Mouse (Mus musculus) megakaryocyte, embryonic 14.5 days (primary cell): Measurements from ENCODE around the gene H2-K1.

Experiments
- FLI1 ChIP-seq: IDR thresholded peaks from 2 replicates; pipeline ENCODE4 v1.6.1; 2012; ENCODE audit warnings: low read length, inconsistent platforms, mixed read lengths
- GATA1 ChIP-seq: IDR thresholded peaks from 3 replicates; pipeline ENCODE4 v1.6.1; 2012; ENCODE audit warnings: mixed read lengths, low read length, inconsistent platforms, borderline replicate concordance

DNA sequence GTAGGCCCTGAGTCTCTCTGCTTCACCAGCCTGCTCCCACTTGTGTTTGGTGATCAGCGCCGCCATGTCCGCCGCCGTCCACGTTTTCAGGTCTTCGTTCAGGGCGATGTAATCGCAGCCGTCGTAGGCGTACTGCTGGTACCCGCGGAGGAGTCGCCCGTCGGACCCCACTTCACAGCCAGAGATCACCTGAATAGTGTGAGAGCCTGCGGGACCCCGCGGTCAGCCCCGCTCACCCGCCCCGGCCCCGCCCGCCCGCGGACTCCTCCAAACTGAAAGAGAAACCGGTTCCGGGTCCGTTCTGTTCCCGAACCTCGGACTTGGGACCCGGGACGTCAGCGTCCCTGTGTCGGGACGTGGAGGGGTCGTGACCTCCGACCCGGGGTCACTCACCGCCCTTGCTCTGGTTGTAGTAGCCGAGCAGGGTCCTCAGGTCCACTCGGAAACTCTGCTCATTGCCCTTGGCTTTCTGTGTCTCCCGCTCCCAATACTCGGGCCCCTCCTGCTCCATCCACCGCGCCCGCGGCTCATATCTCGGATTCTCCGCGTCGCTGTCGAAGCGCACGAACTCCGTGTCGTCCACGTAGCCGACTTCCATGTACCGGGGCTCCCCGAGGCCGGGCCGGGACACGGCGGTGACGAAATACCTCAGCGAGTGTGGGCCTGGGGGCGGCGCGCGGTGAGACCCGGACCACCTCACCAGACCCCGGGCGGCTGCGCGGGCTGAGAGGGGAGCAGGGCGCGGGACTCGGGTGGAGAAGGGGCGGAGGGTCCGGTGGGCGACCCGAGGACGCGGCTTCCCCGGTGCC, 602 bp downstream of the H2-K1 start:
- TF ChIP-seq GATA1 (no peak), FLI1 (no peak)
